Mouse (Mus musculus): ENCODE measurements around the gene Smtnl1. TPM values are rescaled to one million over a fixed set of nuclear protein-coding genes. Genes with fewer than 3 reads are reported as not detected.
"Not testable (repeated sequence)": the region's sequence is repeated elsewhere in the genome, so short reads cannot be mapped to it uniquely, and the experiment has no call there.

The Smtnl1 gene
- polyA plus RNA-seq, 1 experiment, result 0.08 TPM

DNA sequence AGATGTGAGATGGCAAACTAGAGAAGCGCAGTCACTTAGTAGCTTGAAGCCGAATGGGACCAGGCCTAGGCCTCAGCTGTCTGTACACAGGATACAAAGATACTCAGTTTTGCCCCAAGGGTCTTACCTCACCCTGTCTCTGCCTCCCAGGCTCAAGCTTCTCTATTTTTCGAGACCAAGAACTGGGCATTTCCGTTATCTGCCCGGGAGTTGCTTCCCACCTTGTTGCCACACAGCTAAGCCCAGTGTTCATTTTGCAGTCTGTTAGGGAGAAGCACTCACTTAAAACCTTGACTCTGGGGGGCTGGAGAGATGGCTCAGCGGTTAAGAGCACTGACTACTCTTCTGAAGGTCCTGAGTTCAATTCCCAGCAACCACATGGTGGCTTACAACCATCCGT lies 18.5 kb downstream of the Smtnl1 start:
- peaks cover 89% of the 10 kb centered on the region for H3K4me1 ChIP-seq (ENCODE audit: control insufficient read depth)

DNA sequence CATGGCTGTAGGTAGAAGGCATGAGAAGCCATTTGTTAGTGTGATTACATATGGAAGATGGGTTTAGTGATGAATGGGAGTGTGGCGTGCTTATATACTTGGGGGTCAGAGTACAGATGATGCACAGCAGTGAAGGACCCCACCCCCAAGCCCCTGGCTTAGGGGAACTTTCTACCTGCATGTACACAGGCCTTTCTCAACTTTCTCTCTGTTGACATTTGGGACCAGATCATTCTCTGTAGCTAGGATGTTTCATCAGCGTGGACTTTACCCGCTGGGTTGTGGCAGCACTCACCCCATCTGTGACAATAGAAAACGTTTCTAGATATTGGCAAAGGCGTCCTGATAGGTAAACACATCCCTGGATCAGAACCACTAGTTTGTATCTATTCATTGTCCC lies 21.2 kb downstream of the Smtnl1 start:
- Histone ChIP-seq H3K9me3 (ENCODE audit: control insufficient read depth, low read length) (peaks cover 11% of the 10 kb centered on the region), H3K4me1 (ENCODE audit: control insufficient read depth) (peaks cover 79% of the 10 kb centered on the region), H3K36me3 (ENCODE audit: control insufficient read depth) (peaks cover 68% of the 10 kb centered on the region)
- H3K27me3 ChIP-seq (ENCODE audit: control insufficient read depth); H3K4me3 ChIP-seq (replicated peaks): not testable (repeated sequence)

More for the DNA sequence above, 18.5 kb downstream of the Smtnl1 start:
- Histone ChIP-seq H3K4me3 (replicated peaks) (no peak overlapping the region), H3K9me3 (ENCODE audit: control insufficient read depth, low read length) (peaks cover 21% of the 10 kb centered on the region), H3K36me3 (ENCODE audit: control insufficient read depth) (peaks cover 93% of the 10 kb centered on the region), H3K27me3 (ENCODE audit: control insufficient read depth) (no peaks in the 10 kb centered on the region; the same call in 1 of the 2 replicates)
- TF ChIP-seq TAL1 (IDR thresholded peaks at IDR 0.05; ENCODE audit: low read length) (no peak), GATA1 (IDR thresholded peaks at IDR 0.05; ENCODE audit: low read length) (no peak)

DNA sequence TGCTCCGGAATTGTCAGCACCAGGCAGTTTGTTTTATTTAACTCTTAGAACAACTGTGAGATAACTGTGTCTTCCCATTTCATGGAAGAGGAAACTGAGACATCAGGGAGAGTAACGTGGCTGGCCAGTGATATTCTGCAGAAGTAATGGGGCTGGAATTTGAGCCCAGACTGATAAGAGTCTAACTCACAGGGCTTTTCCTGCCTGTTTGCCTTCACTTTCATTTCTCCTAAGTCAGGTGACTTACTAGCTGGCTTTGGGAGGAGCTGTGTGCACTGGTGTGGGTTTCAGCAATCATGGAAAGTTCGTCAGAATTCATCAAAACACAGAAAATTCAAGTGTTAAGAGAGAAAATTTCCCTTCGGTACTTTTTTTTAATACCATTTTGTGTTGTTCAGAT lies 22.1 kb downstream of the Smtnl1 start:
- TF ChIP-seq TAL1 (IDR thresholded peaks at IDR 0.05; ENCODE audit: low read length) (no peak), GATA1 (IDR thresholded peaks at IDR 0.05; ENCODE audit: low read length) (peak; percentile 68)
- peaks cover 74% of the 10 kb centered on the region for H3K4me1 ChIP-seq (ENCODE audit: control insufficient read depth)
- H3K27me3 ChIP-seq (ENCODE audit: control insufficient read depth), result no peaks in the 10 kb centered on the region; the same call in 1 of the 2 replicates
- peaks cover 18% of the 10 kb centered on the region for H3K9me3 ChIP-seq (ENCODE audit: control insufficient read depth, low read length)
- peaks cover 62% of the 10 kb centered on the region for H3K36me3 ChIP-seq (ENCODE audit: control insufficient read depth)
- H3K4me3 ChIP-seq (replicated peaks), result peak overlapping the region; percentile 86

DNA sequence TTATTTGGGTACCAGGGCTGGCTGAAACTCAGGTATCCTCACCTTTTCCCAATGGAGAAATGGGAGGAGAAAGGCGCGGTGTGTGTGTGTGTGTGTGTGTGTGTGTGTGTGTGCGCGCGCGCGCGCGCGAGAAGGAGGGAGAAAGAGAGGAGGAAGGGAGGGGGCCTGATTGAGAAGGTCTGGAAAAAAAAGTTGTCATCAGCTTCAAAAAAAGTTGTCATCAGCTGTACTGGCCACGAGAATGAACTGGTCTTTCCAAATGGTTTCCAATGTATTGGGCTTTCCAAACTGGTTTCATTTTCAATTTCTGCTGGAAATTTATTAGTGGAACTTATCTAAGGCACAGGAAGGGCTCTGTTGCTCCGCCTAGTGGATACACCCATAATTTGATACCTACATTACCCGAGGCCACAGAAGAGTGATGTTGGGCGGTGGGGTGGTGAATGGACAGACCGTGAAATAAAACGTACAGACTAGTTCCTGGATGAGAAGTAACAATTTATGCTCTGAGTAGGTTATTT lies 23.4 kb downstream of the Smtnl1 start:
- Histone ChIP-seq H3K36me3 (ENCODE audit: control insufficient read depth) (peaks cover 56% of the 10 kb centered on the region), H3K4me1 (ENCODE audit: control insufficient read depth) (peaks cover 71% of the 10 kb centered on the region)
- TF ChIP-seq GATA1 (IDR thresholded peaks at IDR 0.05; ENCODE audit: low read length), result no peak
- TF ChIP-seq TAL1 (IDR thresholded peaks at IDR 0.05; ENCODE audit: low read length), result no peak

DNA sequence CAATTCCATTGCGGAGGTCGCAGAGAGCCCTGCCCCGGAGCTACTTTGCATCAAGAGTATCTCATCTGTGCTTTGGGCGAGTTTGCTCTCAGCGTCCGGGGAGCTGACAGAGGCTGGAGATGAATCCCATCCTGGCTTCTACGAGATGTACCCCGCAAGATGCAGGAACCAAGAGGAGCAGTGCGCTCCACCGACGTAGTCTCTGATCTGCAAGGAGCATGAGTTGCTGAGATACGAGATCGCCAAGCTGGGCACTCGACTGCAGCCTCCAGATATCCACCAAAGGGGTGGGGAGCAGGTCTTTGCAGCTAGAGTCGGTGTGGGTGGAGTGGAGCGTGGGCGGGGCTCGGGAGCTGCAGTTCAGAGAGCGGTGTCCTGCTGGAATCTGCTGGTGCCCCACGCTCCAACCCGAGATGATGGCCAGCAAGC lies 23.9 kb downstream of the Smtnl1 start, which contains the start of gene Ube2l6:
Ube2l6 (plus strand) TSS at position 336 of the 429 bp plus-strand sequence.
- peaks cover 71% of the 10 kb centered on the region for H3K4me1 ChIP-seq (ENCODE audit: control insufficient read depth)
- TF ChIP-seq TAL1 (IDR thresholded peaks at IDR 0.05; ENCODE audit: low read length) (peak; percentile 92), GATA1 (IDR thresholded peaks at IDR 0.05; ENCODE audit: low read length) (peak; percentile 90)
- peaks cover 23% of the 10 kb centered on the region for H3K9me3 ChIP-seq (ENCODE audit: control insufficient read depth, low read length)

More for the DNA sequence above, 23.4 kb downstream of the Smtnl1 start:
- Histone ChIP-seq H3K27me3 (ENCODE audit: control insufficient read depth) (no peaks in the 10 kb centered on the region; the same call in 1 of the 2 replicates), H3K4me3 (replicated peaks) (peak overlapping the region; percentile 86), H3K9me3 (ENCODE audit: control insufficient read depth, low read length) (peaks cover 25% of the 10 kb centered on the region)

DNA sequence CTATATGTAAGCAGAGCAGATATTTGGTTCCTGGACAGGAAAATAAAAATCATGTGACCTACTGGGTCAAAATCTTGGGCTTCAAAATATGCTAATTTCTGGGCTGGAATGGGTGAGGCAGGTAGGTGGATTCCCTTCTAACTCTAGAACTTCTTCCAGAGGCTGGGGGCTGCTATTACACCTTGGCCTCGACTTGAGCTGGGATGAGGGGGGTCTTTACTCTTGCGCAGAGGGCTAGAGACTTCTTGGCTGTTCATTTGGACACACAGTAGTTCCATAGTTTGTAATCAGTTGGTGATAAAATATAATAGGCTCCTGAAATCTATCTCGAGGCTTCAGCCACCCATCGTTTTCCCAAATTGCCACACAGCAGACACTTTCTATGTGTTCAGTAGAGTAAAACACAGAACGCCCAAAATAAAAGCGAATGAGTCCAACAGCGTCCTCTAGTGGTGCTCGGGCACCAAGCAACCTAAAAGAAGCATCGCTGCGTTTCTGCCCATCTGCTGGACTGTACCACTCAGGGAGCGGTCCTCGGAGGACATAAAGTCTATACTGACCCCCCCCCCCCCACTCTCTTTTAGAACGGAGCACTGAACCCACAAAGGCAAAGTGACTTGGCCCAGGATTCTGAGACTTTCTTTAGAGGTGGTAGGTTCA lies 24.5 kb downstream of the Smtnl1 start:
- H3K36me3 ChIP-seq (ENCODE audit: control insufficient read depth), result peaks cover 45% of the 10 kb centered on the region
- TF ChIP-seq GATA1 (IDR thresholded peaks at IDR 0.05; ENCODE audit: low read length) (no peak), TAL1 (IDR thresholded peaks at IDR 0.05; ENCODE audit: low read length) (no peak)
- H3K27me3 ChIP-seq (ENCODE audit: control insufficient read depth), result no peaks in the 10 kb centered on the region
- H3K4me1 ChIP-seq (ENCODE audit: control insufficient read depth), result peaks cover 71% of the 10 kb centered on the region
- peaks cover 23% of the 10 kb centered on the region for H3K9me3 ChIP-seq (ENCODE audit: control insufficient read depth, low read length)
- H3K4me3 ChIP-seq (replicated peaks), result peak overlapping the region; percentile 86

More for the DNA sequence above, 23.9 kb downstream of the Smtnl1 start, which contains the start of gene Ube2l6:
- peaks cover 50% of the 10 kb centered on the region for H3K36me3 ChIP-seq (ENCODE audit: control insufficient read depth)
- peak within 1 kb of the TSS; percentile 86 for H3K4me3 ChIP-seq (replicated peaks)
- no peaks in the 10 kb centered on the region for H3K27me3 ChIP-seq (ENCODE audit: control insufficient read depth)

DNA sequence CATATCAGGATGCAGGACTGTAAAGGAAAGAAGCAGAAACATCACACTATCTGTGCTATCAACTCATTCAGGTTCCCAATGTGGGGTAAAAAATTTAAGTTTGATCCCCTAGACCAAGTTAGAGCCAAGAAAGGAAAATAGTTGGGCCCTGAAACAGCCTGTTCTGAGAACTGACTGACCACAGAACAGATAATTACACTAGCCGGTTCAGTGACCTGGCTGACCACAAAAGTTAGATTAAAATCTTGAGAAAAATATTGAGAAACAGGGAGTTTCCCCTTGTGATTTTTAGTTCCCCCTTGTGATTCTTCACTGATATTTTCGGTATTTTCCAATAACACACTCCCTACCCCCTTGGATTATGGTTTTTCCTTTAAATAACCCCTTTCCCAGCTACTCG lies 28.6 kb downstream of the Smtnl1 start:
- TF ChIP-seq GATA1 (IDR thresholded peaks at IDR 0.05; ENCODE audit: low read length), result no peak
- no peak for TF ChIP-seq TAL1 (IDR thresholded peaks at IDR 0.05; ENCODE audit: low read length)
- H3K36me3 ChIP-seq (ENCODE audit: control insufficient read depth), result peaks cover 12% of the 10 kb centered on the region
- peaks cover 23% of the 10 kb centered on the region for H3K9me3 ChIP-seq (ENCODE audit: control insufficient read depth, low read length)
- H3K27me3 ChIP-seq (ENCODE audit: control insufficient read depth), result peaks cover 26% of the 10 kb centered on the region
- peaks cover 56% of the 10 kb centered on the region for H3K4me1 ChIP-seq (ENCODE audit: control insufficient read depth)
- H3K4me3 ChIP-seq (replicated peaks), result no peak overlapping the region

DNA sequence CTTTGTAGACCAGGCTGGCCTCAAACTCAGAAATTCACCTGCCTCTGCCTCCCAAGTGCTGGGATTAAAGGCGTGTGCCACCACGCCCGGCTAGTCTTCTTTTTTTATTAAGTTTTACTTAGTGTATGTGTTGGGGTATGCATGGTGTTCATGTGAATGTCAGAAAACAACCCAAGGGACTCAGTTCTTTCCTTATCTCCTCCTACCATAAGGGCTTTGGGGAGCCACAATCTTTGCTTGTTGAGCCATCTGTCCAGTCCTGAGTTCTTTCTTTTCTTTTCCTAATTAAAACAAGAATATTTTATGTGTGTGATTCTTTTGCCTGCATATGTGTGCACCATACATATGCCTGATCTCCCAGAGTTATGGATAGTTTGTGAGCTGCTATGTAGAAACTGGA lies 29.3 kb downstream of the Smtnl1 start:
- Histone ChIP-seq H3K4me3 (replicated peaks) (no peak overlapping the region), H3K36me3 (ENCODE audit: control insufficient read depth) (peaks cover 12% of the 10 kb centered on the region), H3K27me3 (ENCODE audit: control insufficient read depth) (peaks cover 33% of the 10 kb centered on the region), H3K4me1 (ENCODE audit: control insufficient read depth) (peaks cover 55% of the 10 kb centered on the region), H3K9me3 (ENCODE audit: control insufficient read depth, low read length) (peaks cover 23% of the 10 kb centered on the region)
- TF ChIP-seq TAL1 (IDR thresholded peaks at IDR 0.05; ENCODE audit: low read length) (peak; percentile 71), GATA1 (IDR thresholded peaks at IDR 0.05; ENCODE audit: low read length) (peak; percentile 68)

DNA sequence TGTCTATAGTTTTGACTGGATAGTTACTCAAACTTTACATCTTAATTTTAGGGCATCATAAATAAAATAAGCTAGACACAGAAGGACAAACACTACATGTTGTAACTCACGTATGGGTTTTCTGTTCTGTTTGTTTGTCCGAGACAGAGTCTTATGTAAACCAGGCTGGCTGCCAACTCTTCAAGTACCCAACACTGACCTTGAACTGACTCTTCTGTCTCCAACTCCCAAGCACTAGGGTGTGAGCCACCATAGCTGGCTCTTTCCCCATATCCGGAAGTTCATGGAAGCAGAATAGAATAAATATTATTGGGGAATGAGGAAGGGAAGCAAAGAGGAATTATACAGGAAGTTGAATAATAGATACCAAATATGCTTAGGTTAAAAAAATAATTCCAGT lies 29.9 kb downstream of the Smtnl1 start:
- H3K4me3 ChIP-seq (replicated peaks), result peak overlapping the region; percentile 28
- peaks cover 48% of the 10 kb centered on the region for H3K4me1 ChIP-seq (ENCODE audit: control insufficient read depth)
- H3K27me3 ChIP-seq (ENCODE audit: control insufficient read depth), result peaks cover 39% of the 10 kb centered on the region
- H3K36me3 ChIP-seq (ENCODE audit: control insufficient read depth), result peaks cover 12% of the 10 kb centered on the region
- H3K9me3 ChIP-seq (ENCODE audit: control insufficient read depth, low read length), result peaks cover 23% of the 10 kb centered on the region
- TF ChIP-seq TAL1 (IDR thresholded peaks at IDR 0.05; ENCODE audit: low read length) (no peak), GATA1 (IDR thresholded peaks at IDR 0.05; ENCODE audit: low read length) (no peak)
